Mouse (Mus musculus): ENCODE results near the gene Hepacam.

GRCm38 (mm10) chr9:37409698-37410445 lies 42.7 kb downstream of the Hepacam start:
- TF ChIP-seq CTCF (IDR thresholded peaks at IDR 0.05; ENCODE audit: insufficient read depth, low read length), result no peak
- no peak for TF ChIP-seq POLR2A (IDR thresholded peaks at IDR 0.05; ENCODE audit: borderline replicate concordance, extremely low read depth, low read depth, low read length)

All from lung, adult 2 months (tissue).